Mouse (Mus musculus) left cerebral cortex, postnatal 10 days (tissue): ENCODE results near the gene Mettl14. TPM values are rescaled to one million over a fixed set of nuclear protein-coding genes. Genes with fewer than 3 reads are reported as not detected.
"Not testable (repeated sequence)": the region's sequence is repeated elsewhere in the genome, so short reads cannot be mapped to it uniquely, and the experiment has no call there.

ENCODE experiments used
- DNase-seq, 2 experiments: peaks; one replicate each; pipeline ENCODE4 v3.0.0; 2021 to 2022; ENCODE audit warnings: low spot score in 2 of 2, mixed read lengths in 1 of 2; ENCODE audit errors: extremely low spot score in 1 of 2
- intact Hi-C: fragments of 180-260 bp; cut with DNase I; formaldehyde crosslinking; loops from one replicate; pipeline ENCODE4 v1.15.1; 2025
- total RNA-seq, 2 experiments: library from RNA; stranded (reverse); gene quantifications; 2 replicates each; pipeline ENCODE4 v1.2.3; 2021

The Mettl14 gene
- 10 to 100 TPM; 12.3 to 12.5 TPM for total RNA-seq

DNA sequence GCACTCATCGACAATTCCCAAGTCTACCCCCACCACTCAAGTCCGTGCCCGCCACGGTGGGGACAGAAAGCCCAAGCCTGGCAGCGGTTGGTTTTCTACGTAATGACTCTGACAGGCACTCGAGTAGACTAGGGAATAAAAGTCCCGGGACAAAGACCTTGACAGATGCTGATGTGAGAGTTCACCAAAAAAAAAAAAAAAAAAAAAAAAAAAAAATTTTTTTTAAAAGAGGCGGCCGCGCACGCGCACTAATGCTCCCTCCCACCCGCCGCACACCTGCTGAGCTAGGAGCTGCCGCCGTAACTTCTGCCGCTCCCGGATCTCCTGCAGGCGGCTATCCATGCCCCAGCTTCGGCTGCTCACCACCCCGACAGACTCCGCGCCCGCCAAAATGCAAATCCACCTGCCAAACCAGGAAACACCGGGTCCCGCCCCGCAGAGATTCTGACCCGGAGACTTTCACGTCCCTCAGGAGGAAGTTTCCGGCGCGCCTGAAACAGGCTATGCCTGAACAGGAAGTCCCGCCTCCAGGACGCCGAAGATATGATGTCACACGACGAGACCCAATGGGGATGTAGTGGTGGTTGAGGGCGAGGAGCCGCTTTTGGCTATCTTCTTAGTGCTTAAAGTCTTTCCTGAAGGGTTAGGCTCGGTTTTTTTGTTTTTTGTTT lies at the start of gene Mettl14:
TSS of gene Mettl14 (minus strand) at position 623 of the 671 bp plus-strand sequence.
- DNase-seq: peak; percentile 96 to 98
- intact Hi-C loops: loop anchor here (5.0 kb wide), 1 partner anchor 122 kb away; no protein-coding TSS in a partner anchor

DNA sequence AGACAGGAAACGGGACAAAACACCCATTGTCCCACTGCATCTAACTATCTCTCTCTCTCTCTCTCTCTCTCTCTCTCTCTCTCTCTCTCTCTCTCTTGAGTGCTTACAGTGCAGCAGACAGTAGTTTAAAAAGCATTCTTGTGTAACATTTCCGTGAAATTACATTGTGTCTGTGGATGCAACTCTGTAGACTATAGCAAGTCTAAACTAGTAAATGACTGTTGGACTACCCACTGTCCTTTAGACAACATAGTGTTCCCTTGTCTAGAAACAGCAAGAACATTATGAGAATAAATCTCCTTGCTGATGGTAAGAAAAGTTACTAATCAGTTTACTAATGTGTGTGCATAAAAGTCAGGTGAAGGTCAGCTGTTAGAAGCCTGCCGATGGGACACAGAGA lies 47.5 kb upstream of the Mettl14 start:
- intact Hi-C loops: no loop called here

DNA sequence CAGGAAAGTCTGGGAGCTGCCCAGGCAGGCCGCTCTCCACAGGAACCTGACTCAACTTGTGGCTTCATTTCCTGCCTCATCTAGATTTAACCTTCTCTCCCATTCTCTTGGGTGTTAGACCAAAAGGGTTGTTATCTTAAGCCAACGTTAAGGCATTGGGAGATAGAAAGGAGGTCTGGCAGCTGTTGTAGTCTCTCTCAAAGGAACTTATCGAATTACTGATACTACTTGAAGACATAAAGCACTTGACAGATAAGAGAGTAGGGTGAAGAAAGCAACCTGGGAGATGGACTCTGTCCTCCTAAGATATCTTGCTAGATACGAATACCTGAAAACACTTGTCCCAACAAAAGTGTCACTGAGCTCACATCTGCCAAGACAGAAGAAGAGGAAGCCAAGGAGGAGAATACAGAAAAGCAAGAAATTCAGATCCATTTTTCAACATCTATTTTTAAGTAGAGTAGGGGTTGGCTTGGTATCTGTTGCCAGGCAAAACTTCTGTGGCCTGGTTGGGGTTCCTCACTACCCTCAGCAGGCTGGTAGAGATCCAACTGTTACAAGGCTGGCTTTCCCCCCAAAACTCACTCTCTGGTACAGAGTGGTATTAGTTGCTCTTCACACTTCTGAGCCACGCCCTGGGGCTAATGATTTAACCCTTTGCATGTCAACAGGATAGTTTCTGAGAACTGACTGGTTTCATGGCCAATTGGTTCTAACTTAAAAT lies 46.2 kb upstream of the Mettl14 start:
- intact Hi-C loops: no loop called here
- DNase-seq: no peak

More for the DNA sequence above, 47.5 kb upstream of the Mettl14 start:
- no peak for DNase-seq

DNA sequence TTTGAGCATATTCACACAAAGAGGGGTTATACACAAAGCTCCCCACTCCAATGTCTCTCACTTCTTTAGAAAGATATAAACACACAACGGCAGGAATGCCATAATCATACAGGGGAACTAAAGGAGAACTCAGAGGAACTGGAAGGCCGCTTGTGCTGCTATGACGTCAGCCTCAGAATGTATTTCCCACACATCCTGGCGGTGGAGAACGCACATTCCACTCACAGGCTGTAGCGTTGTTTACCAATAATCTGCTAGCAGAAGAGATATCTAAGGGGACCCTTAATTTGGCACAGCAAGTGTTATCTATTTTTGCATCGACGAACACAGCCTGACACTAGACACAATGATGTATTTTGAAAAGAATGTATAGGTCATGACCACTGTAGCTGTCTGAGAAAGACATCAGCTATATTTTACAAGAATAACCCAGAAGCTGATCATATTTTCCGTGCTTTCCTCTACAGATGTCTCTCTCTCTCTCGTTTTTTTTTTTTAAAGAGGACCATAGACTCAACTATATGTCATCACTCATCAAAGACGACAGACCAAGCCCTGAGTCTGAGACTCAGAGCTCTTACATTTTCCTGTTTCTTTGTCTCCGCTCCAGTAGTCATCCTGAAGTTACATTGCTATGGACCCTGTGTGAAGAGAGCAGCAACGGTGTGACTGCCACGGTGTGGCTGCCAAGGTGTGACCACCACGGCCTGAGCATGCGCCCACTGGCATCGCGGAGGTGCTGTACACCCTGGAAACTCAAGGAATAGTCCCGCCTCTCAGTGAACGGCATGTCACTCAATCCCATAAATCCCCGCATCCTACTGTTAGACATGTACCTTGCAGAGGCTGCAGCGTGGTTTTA lies 43.9 kb upstream of the Mettl14 start:
- intact Hi-C loops: no loop called here
- no peak for DNase-seq

DNA sequence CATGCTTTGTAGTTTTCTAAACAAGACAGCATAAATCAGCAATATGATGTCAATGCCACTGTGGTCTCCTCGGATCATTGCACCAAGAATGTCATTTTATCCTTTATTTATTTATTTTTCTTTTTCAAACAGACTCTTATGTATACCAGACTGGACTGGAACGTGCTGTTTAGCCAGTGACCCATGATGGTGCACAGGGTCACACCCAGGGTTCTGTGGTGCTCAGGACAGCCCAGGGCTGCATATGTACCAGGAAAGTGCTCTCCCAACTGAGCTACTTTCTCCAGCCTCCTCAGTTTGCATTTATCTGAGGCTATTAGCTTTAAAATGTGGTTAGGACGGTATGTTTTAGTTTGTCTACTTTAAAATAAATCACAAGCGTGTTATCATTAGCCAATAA lies 42.1 kb upstream of the Mettl14 start:
- DNase-seq: no peak
- intact Hi-C loops: no loop called here

DNA sequence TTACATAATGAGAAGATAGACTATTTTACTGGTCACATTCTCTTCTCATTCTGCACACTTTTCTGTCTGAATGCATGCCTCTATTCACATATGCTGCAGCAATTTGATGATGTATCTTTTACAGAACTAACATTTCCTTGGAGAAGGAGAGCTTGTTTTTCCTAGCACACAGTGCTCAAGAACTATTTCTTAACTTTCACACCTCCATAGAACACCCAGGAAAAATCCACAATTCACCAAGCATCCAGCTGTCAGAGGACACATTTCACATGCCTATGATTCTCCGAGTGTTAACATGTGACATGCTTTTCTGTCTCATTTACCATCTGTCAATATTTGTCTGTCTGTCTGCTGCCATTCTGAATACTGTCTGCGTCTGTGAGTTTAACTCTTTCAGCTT lies 39.7 kb upstream of the Mettl14 start:
- DNase-seq: no peak
- intact Hi-C loops: no loop called here

DNA sequence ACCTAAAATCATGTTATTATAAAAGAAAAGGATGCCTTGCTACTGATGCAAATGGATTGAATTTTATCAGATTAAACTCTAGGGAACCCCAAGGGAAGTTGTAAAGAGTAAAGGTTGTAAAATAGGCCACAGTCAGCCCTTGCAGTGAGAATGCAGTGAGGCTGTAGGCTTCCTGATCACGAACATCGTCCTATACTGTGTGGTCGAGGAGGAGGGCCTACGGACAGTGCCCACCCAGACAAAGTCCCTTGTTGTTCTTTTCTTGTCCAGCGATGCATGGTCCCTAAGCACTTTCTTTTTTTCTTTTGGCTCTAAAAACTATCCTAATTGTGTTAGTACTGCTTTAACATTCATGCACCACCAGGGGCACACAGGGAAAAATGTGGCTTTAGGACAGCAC lies 27.3 kb upstream of the Mettl14 start:
- intact Hi-C loops: no loop called here
- no peak for DNase-seq

DNA sequence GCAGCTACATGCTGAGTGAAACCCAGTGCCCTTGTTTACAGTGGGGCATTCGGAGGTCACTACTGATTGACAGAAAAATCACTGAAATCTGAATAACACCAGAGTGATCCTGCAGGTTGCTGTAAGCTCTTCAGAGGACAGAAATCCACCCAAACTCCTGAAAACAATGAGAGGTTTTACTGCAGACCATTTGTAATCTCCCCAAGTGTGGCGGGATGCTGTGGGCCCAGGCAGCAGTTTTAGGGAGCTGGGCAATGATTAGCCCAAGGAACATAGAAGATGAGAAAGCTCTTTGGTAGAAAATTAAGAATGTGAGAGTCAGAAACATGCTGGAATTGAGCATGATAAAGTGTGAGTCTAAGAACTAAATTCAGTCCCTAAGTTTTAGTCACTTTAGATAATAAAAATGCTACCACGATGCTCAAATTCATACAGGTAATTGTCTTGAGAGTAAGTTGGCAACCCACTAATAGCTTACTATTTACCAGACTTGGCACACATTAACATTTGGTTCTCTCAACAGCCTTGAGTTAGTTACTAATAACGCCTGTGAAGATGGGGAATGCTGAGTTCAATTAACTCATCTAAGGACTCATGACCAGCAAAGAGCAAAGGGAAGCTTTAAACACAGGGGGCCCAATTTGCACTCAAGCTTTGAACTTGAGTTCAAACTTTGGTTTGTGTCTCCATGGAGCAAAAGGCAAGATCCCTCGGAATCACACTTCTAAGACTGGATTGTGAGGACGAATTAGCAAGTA lies 26.1 kb upstream of the Mettl14 start:
- intact Hi-C loops: no loop called here
- no peak for DNase-seq

DNA sequence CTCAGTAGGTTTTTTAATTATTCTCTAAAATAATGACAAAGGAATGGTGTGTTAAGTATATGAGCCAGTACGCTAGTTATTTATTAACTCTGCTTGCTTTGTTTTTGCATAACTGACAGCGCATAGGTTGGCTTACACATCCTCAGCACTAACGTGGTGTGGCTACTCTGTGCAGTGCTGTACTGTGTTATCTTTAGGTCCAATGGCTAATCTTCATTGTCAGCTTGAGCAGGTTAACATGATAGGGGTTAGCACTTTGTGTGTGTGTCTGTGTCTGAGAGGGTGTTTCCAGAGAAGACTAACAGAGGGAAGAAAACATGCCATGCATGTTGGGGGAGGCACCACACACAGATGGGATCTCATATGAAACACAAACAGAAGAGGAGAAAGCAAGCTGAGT lies 19.0 kb upstream of the Mettl14 start:
- intact Hi-C loops: no loop called here
- DNase-seq: no peak

DNA sequence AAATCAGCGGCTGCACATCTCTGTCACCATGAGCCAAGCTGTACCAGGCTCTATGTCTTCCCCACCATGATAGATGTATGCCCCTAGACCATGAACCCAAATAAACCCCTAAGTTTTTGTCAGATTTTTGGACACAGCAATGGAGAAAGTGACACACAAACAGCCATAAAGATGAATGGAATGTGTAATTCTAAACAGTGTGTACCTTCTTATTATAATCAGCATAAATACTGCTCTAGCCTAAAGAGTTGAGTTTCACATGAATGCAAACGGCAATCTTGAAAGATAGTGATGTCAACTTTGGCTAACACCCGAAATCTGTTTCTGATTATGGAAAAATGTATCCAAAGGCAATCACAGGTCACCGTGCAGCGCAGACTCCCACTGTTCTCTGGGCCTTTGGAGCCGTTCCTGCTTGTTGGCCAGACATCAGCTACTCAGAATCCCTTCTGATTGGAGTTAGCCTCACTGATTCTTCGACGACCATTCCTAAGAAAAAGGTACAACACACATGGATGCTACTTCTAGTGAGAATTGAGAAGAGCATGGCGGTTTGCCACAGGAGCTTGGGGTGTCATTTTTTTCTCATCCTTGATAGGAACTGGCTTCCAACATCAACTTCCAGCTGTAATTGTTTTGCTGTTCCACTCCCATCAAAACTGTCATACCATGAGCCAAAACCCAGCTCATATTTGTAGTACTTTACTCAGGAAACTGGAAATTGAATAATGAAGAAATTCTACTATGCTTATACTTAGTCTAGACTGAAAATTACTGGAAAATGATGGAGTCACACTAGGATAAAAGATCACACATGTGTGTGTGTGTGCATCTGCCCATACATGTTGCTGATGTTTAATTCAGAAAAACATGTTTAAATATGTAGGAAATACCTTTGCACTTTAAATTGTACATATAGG lies 11.9 kb upstream of the Mettl14 start:
- intact Hi-C loops: no loop called here
- no peak for DNase-seq

DNA sequence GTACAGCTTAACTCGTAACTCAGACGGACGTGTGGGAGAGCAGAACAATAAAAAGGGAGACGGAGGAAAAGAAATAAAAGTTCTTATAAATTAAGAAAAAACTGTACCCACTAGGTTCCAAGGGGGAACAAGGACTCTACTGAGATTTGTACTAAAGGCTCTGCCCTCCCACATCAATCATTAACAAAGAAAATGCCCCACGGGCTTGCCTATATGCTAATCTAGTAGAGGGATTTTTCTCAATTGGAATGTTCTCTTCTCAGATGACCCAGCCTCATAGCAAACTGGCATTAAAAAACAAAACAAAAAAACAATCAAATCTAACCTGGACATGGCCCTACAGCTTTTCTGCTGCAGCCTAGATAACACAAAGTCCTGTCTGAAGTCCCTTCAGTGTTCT lies 9.7 kb upstream of the Mettl14 start:
- intact Hi-C loops: no loop called here

DNA sequence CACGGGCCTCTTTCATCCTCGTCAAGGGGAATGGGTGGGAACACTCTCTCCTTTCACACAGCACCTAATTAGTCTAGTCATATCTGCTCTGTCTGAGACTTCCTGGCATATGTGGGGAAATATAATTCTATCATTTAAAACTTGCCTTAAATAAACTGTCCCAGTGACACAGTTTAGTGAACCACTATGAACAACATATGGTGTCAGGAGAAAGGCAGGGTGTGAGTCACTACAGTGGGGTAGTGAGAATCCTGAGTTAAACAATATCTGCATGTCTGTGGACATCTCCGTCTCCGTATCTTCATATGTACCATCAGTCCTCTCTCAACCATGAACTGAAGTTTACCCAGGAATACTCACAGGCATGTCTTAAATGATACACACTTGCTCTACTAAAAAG lies 5.3 kb upstream of the Mettl14 start:
- intact Hi-C loops: no loop called here
- DNase-seq: no peak

More for the DNA sequence above, 9.7 kb upstream of the Mettl14 start:
- no peak for DNase-seq

DNA sequence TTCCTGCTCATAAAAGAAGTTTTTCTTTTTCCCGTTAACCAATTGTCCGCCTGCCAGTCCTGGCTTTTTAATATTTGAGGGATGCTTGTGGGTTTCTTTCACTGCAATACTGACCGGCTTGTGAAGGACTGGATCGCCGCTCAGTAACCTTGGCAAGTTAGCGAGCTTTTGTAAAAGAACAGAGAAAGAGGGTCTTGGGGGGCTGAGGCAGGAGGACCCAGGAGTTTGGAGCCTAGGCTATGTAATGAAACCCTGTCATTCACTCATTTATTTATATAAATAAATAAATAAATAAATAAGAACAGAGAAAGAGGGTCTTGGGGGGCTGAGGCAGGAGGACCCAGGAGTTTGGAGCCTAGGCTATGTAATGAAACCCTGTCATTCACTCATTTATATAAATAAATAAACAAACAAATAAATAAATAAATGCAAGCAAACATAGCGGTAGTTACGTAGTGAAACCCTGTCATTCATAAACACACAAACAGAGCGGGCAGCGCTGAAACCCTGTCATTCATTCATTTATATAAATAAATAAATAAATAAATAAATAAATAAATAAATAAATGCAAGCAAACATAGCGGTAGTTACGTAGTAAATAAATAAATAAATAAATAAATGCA lies 361 bp upstream of the Mettl14 start:
- intact Hi-C loops: loop anchor here (5.0 kb wide), 1 partner anchor 121 kb away; no protein-coding TSS in a partner anchor
- not testable (repeated sequence) for DNase-seq

DNA sequence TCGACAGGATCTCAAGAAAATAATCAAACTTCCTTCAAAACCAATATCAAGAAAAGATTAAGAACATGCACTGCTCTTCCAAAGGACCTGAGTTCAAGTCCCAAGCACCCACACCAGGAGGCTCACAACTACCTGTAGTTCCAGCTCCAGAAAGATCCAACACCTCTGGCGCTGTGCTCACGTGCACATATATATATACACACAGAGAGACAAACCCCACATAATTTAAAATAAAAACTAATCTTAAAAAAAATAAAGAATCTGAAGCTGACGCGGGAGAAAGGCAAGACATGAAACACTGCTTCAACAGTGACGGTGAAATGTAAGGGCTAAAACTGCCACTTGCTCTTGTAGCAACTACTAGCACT lies 806 bp downstream of the Mettl14 start:
- DNase-seq: no peak
- intact Hi-C loops: loop anchor here (5.0 kb wide), 1 partner anchor 122 kb away; no protein-coding TSS in a partner anchor

DNA sequence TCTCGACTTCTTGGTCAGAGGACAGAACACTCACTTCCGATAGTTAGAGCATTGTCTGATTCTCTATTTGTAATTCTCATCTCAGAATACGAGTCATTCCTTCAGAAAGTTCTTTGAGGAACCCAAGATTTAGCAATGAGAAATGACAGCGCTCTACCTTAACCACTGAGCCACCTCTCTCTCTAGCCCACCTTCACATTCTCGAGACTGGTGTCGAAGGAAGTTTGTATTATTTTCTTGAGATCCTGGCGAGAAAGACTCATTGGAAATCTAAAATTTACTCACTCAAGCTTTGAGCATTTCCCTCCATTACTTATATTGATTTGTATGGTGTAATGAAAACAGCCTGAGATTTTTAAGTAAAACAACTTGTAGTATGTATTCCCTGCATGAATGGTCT lies 1.5 kb downstream of the Mettl14 start:
- intact Hi-C loops: no loop called here
- no peak for DNase-seq

DNA sequence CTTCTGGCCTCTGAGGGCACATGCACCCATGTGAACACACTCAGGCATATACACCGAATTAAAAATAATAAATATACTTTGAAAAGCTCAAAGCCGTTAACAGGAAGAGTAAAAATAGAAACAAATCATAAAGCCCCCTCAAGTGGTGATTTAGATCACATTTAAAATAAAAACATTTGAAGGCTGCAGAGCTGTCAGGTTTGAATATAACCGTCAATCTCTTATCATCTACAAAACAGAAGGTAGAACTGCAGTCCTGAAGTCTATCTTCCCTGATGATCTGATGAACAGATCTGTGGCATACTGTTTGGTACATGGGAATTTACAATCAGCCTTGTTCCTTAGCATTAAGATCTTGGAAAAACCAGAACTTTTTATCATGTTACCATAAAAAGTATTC lies 9.3 kb downstream of the Mettl14 start:
- intact Hi-C loops: no loop called here
- no peak for DNase-seq

DNA sequence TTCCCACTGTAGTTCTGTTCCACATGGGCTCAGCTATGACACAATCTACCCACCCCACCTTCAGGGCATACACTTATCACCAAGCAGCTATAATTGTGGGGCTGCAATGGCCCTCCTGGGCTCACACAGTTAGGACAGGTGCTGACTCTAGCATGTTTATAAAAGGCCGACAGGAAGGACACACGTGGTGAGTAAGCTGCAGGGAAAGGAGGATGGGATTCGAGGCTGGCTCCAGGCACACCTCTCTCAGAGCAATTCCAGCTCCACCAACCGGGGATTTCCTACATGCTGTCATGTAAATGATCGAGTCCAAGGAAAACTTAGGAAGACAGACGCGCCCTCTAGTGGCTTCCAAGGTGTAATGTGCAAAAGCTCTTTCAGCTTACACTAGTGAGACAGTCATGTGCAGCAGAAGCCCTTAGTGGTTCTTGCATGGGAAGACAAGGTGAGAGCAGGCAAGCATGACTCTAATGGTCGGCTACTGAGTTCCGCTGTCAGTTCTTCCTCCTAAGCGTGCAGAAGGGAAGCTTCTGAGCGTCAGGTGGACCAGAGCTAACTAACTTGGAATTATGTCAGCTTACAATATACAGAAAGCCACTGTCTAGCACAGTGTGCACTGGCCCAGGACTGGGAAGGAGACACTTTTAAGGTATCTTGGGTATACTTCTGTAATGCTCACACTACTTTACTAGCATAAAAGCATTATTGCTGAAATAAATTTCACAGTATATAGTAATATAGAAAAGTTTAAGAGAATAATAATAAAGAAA lies 14.0 kb downstream of the Mettl14 start:
- DNase-seq: peak; percentile 57 to 82
- intact Hi-C loops: no loop called here
